Mouse (Mus musculus) thymus, adult 2 months (tissue): Measurements from ENCODE around the gene Atf6. TPM values are rescaled to one million over a fixed set of nuclear protein-coding genes. Genes with fewer than 3 reads are reported as not detected.

Experiments
- DNase-seq: peaks from one replicate; pipeline ENCODE4 v3.0.0; 2021
- H3K27ac ChIP-seq: fragments of 200-500 bp; 2 replicates; pipeline ENCODE4 v1.5.1; 2012; ENCODE audit warnings: low read length, control low read depth; ENCODE audit not compliant: control insufficient read depth, insufficient read depth
- H3K27me3 ChIP-seq: fragments of 200-500 bp; 2 replicates; pipeline ENCODE4 v1.6.1; 2012; ENCODE audit warnings: mild to moderate bottlenecking, low read length, moderate library complexity, mixed read lengths; ENCODE audit not compliant: control insufficient read depth, insufficient read depth
- H3K36me3 ChIP-seq: fragments of 200-500 bp; 2 replicates; pipeline ENCODE4 v1.6.1; 2012; ENCODE audit warnings: mild to moderate bottlenecking, low read length, moderate library complexity; ENCODE audit not compliant: control insufficient read depth, insufficient read depth
- H3K4me1 ChIP-seq: fragments of 200-500 bp; replicated peaks from 2 replicates; pipeline ENCODE4 v1.6.1; 2012; ENCODE audit warnings: low read length; ENCODE audit not compliant: control insufficient read depth, insufficient read depth
- H3K4me3 ChIP-seq: fragments of 200-500 bp; 2 replicates; pipeline ENCODE4 v1.5.1; 2012; ENCODE audit warnings: mild to moderate bottlenecking, low read length, control low read depth, moderate library complexity; ENCODE audit not compliant: control insufficient read depth, insufficient read depth
- CTCF ChIP-seq: fragments of 200-500 bp; IDR thresholded peaks from 2 replicates; pipeline ENCODE4 v1.5.1; 2012; ENCODE audit warnings: mild to moderate bottlenecking, control low read depth, low read length, moderate library complexity, borderline replicate concordance; ENCODE audit not compliant: control insufficient read depth, poor library complexity, insufficient read depth; ENCODE audit errors: extremely low read depth
- POLR2A ChIP-seq: fragments of 200-500 bp; IDR thresholded peaks from 2 replicates; pipeline ENCODE4 v1.6.1; 2012; ENCODE audit warnings: mild to moderate bottlenecking, low read length, control low read depth, moderate library complexity; ENCODE audit not compliant: control insufficient read depth, poor library complexity, insufficient read depth; ENCODE audit errors: extremely low read depth
- WGBS: fragments of 180-500 bp; shearing (Covaris S2); methylation state at CpG from one replicate; pipeline ENCODE4 v1.1.7; 2018; 5-methylcytosine and 5-hydroxymethylcytosine counted together
- polyA plus RNA-seq: library from polyadenylated mRNA; depleted of rRNA; stranded (reverse); fragments of >200 nt; gene quantifications from 2 replicates; pipeline ENCODE4 v1.2.3, GENCODE M21; 2012

Atf6 gene
- polyA plus RNA-seq, 1 experiment = 7.0 TPM

DNA sequence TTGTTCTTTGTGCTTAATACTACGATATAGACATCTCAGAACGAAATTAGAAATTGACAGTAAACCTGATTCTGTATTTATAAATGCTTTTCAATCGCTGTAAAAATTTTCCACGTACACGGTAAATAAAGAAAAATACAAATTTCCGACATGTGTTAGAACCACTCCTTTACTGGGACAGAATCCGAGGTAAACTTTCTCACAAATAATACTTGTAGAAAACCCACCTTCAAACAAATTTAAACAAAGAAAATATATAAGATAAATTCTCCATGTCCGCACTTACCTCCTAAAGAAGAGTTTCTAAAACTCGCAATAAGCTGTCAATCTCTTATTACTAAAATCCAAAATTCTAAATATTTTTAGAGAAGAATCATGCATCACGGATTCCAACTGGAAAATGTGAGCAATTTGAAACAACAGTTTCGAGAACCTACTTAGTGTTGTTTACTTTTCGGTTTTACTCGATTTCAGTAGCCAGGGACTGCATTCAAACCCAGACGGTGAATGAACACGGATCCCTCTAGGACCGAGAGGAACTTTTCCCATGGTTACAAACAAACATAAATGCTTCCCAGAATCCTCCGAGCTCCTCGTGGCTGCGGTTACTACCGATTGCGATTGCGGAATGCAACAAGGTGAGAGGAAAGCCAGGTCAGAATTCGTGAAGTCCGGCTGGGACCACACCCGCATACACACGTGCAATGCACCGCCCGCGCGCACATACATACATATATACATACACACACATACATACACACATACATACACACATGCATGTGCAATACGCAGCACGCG, 735 bp upstream of the Atf6 start:
- DNase-seq = peak; percentile 36
- Histone ChIP-seq H3K4me3 (peak overlapping the region; percentile 44), H3K36me3 (no peaks in the 10 kb centered on the region), H3K27me3 (no peaks in the 10 kb centered on the region; the same call in 1 of the 2 replicates), H3K27ac (no peak overlapping the region), H3K4me1 (peaks cover 6% of the 10 kb centered on the region; the same call in 1 of the 2 replicates)
- WGBS = under 1% methylated on average over 33 of the region's 33 CpGs
- no peak for TF ChIP-seq CTCF
- no peak for TF ChIP-seq POLR2A

DNA sequence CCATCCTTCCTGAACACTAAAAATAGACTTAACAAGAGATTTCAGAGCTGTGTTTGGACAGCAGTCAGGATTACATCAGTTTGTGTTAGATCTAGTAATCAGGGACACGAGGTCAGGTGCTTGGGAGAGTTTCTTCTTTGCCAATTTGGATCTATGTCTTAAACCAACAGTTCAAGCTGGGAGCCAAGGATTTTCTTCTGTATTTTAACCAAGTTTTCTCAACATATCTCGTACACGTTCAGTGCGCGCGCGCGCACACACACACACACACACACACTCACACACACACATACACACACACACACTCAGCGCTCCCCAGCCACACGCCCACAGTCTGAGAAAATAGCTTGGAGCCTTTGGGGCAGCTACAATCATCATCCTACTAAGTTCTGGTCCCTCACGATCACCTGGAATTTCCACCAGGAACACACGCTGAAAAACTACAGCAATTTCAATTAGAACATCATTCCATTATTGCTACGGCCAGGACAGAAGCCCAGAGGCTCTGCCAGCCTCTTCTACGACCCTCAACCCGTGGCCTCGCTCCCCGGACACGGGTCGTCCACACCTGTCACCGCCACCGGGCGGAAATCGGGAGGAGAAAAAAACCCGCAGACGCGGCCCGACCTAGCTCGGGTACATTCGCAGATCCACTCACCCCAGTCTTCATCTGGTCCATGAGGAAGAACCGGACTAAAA, 430 bp downstream of the Atf6 start:
- WGBS = 1% methylated on average over 30 of the region's 30 CpGs
- H3K27me3 ChIP-seq = no peaks in the 10 kb centered on the region; the same call in 1 of the 2 replicates
- peak overlapping the region; percentile 99 for H3K4me3 ChIP-seq
- H3K27ac ChIP-seq = no peak overlapping the region
- no peak for DNase-seq
- TF ChIP-seq CTCF = no peak
- TF ChIP-seq POLR2A = no peak
- H3K36me3 ChIP-seq = no peaks in the 10 kb centered on the region
- peaks cover 10% of the 10 kb centered on the region for H3K4me1 ChIP-seq

DNA sequence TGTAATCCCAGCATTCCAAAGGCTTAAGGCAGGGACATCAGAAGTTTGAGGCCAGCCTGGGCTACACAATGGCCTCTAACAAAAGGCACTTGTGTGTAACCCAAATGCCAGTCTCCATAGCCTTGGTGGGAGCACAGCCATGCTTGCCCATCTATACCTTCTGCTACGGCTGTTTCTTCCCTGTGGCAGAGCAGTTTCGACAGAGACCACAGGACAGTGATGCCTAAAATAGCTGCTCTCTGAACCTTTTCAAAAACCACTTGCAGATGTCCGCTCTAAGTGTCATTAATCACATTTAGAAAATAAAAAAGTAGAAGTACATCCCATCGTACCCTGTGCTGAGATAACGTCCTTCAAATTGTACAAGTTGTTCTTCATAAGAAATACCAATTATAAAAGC, 2.2 kb downstream of the Atf6 start:
- Histone ChIP-seq H3K4me1 (peaks cover 13% of the 10 kb centered on the region), H3K36me3 (no peaks in the 10 kb centered on the region), H3K27ac (no peak overlapping the region), H3K4me3 (no peak overlapping the region), H3K27me3 (no peaks in the 10 kb centered on the region; the same call in 1 of the 2 replicates)
- no peak for DNase-seq
- 51% methylated on average over 5 of the region's 5 CpGs for WGBS
- no peak for TF ChIP-seq POLR2A
- TF ChIP-seq CTCF = no peak

DNA sequence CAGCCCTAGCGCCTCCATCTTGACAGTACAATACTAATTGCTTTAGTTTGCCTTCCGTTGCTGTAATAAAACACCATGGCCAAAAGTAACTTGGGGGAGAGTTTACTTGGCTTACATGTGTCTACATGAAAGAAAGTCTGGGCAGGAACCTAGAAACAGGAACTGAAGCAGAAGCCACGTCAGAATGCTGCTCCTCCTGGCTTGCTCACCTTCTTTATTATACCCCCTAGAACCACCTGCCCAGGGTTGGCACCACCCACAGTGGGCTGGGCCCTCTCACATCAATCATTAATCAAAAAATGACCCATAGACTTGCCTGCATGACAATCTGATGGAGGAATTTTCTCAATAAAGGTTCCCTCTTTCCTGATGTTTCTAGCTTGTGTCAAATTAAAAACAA, 2.8 kb downstream of the Atf6 start:
- WGBS = 74% methylated on average over 3 of the region's 3 CpGs
- Histone ChIP-seq H3K27me3 (no peaks in the 10 kb centered on the region; the same call in 1 of the 2 replicates), H3K4me1 (peaks cover 13% of the 10 kb centered on the region), H3K27ac (no peak overlapping the region), H3K4me3 (no peak overlapping the region), H3K36me3 (no peaks in the 10 kb centered on the region)
- TF ChIP-seq CTCF (no peak), POLR2A (no peak)
- no peak for DNase-seq

DNA sequence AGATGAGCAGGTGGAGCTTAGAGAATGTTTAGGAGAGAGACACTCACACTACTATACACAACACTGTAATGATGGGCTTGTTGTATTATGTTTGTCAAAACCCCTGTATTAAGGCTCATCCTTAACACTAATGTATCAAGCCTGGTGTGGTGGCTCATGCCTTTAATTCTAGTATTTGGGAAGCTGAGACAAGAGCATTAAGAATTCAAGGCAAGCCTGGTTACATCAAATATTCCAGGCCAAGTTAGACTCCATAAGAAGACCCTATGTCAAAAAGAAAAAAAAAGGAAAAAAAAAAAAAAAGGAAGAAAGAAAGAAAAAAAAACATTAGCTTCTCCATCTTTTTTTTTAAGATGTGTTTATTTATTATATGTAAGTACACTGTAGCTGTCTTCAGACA, 3.3 kb downstream of the Atf6 start:
- H3K4me1 ChIP-seq = peaks cover 13% of the 10 kb centered on the region
- TF ChIP-seq POLR2A (no peak), CTCF (no peak)
- DNase-seq = no peak
- H3K4me3 ChIP-seq = no peak overlapping the region
- H3K36me3 ChIP-seq = no peaks in the 10 kb centered on the region
- H3K27me3 ChIP-seq = no peaks in the 10 kb centered on the region; the same call in 1 of the 2 replicates
- no peak overlapping the region for H3K27ac ChIP-seq

DNA sequence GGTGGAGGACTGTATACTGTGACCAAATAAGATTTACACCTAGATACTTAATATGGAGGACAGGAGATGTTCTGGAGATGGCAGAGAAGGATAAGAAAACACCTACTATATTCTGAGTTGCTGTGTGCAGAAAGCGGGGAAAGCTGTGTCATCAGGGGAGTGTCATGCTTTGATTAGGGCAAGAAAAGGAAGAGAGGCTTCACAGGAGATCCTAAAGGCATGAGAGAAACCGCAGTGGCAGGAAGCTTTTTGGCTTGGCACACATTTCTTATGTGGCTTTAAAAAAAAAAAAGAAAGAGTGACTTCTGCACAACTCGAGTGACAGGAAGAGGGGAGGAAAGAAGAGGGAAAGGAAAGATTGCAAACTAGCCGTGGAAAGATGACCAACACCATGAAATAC, 4.5 kb downstream of the Atf6 start:
- Histone ChIP-seq H3K27ac (no peak overlapping the region), H3K4me3 (no peak overlapping the region), H3K36me3 (no peaks in the 10 kb centered on the region), H3K27me3 (no peaks in the 10 kb centered on the region), H3K4me1 (peaks cover 13% of the 10 kb centered on the region)
- peak; percentile 44 for DNase-seq
- WGBS = 2% methylated on average over 4 of the region's 4 CpGs
- TF ChIP-seq POLR2A (no peak), CTCF (no peak)
